Mouse (Mus musculus): ENCODE results near the gene Morn1. TPM values are rescaled to one million over a fixed set of nuclear protein-coding genes. Genes with fewer than 3 reads are reported as not detected.

Gene Morn1
- total RNA-seq, 1 experiment from 2014 or later: 8.6 TPM

GRCm38 (mm10) chr4:155097452-155097851 is 11.1 kb downstream of the Morn1 start:
- ATAC-seq (replicated peaks in 1 of 2; ENCODE audit: insufficient read depth in 1 of 2, low FRiP score in 2 of 2, low TSS enrichment in 1 of 2, low read depth in 1 of 2, poor library complexity in 2 of 2, severe bottlenecking in 2 of 2): no peak

- ATAC-seq (replicated peaks in 1 of 2; ENCODE audit: insufficient read depth in 1 of 2, low FRiP score in 2 of 2, low TSS enrichment in 1 of 2, low read depth in 1 of 2, poor library complexity in 2 of 2, severe bottlenecking in 2 of 2): no peak
Measured at GRCm38 (mm10) chr4:155098572-155098971, 12.2 kb downstream of the Morn1 start.

GRCm38 (mm10) chr4:155107886-155108285 is 21.5 kb downstream of the Morn1 start:
- no peak for ATAC-seq (replicated peaks in 1 of 2; ENCODE audit: insufficient read depth in 1 of 2, low FRiP score in 2 of 2, low TSS enrichment in 1 of 2, low read depth in 1 of 2, poor library complexity in 2 of 2, severe bottlenecking in 2 of 2)

- no peak for ATAC-seq (replicated peaks in 1 of 2; ENCODE audit: insufficient read depth in 1 of 2, low FRiP score in 2 of 2, low TSS enrichment in 1 of 2, low read depth in 1 of 2, poor library complexity in 2 of 2, severe bottlenecking in 2 of 2)
Measured at GRCm38 (mm10) chr4:155109471-155109870, 23.1 kb downstream of the Morn1 start.

- ATAC-seq (replicated peaks in 1 of 2; ENCODE audit: insufficient read depth in 1 of 2, low FRiP score in 2 of 2, low TSS enrichment in 1 of 2, low read depth in 1 of 2, poor library complexity in 2 of 2, severe bottlenecking in 2 of 2): no peak
Measured at GRCm38 (mm10) chr4:155113766-155114410, 27.5 kb downstream of the Morn1 start.

GRCm38 (mm10) chr4:155116607-155117006 is 30.2 kb downstream of the Morn1 start:
- ATAC-seq (replicated peaks in 1 of 2; ENCODE audit: insufficient read depth in 1 of 2, low FRiP score in 2 of 2, low TSS enrichment in 1 of 2, low read depth in 1 of 2, poor library complexity in 2 of 2, severe bottlenecking in 2 of 2): peak; percentile 50 to 66

GRCm38 (mm10) chr4:155117396-155117978 is 31.1 kb downstream of the Morn1 start:
- ATAC-seq (replicated peaks in 1 of 2; ENCODE audit: insufficient read depth in 1 of 2, low FRiP score in 2 of 2, low TSS enrichment in 1 of 2, low read depth in 1 of 2, poor library complexity in 2 of 2, severe bottlenecking in 2 of 2): peak in 1 of 2 experiments; percentile 38; a peak in 1 of 4 replicates

GRCm38 (mm10) chr4:155118278-155118677 is 31.9 kb downstream of the Morn1 start:
- ATAC-seq (replicated peaks in 1 of 2; ENCODE audit: insufficient read depth in 1 of 2, low FRiP score in 2 of 2, low TSS enrichment in 1 of 2, low read depth in 1 of 2, poor library complexity in 2 of 2, severe bottlenecking in 2 of 2): no peak

GRCm38 (mm10) chr4:155120038-155120437 is 33.7 kb downstream of the Morn1 start:
- ATAC-seq (replicated peaks in 1 of 2; ENCODE audit: insufficient read depth in 1 of 2, low FRiP score in 2 of 2, low TSS enrichment in 1 of 2, low read depth in 1 of 2, poor library complexity in 2 of 2, severe bottlenecking in 2 of 2): no peak

- no peak for ATAC-seq (replicated peaks in 1 of 2; ENCODE audit: insufficient read depth in 1 of 2, low FRiP score in 2 of 2, low TSS enrichment in 1 of 2, low read depth in 1 of 2, poor library complexity in 2 of 2, severe bottlenecking in 2 of 2)
Measured at GRCm38 (mm10) chr4:155120583-155120982, 34.2 kb downstream of the Morn1 start.

GRCm38 (mm10) chr4:155121222-155121621 is 34.8 kb downstream of the Morn1 start:
- ATAC-seq (replicated peaks in 1 of 2; ENCODE audit: insufficient read depth in 1 of 2, low FRiP score in 2 of 2, low TSS enrichment in 1 of 2, low read depth in 1 of 2, poor library complexity in 2 of 2, severe bottlenecking in 2 of 2): no peak

GRCm38 (mm10) chr4:155121915-155122443 is 35.6 kb downstream of the Morn1 start:
- no peak for ATAC-seq (replicated peaks in 1 of 2; ENCODE audit: insufficient read depth in 1 of 2, low FRiP score in 2 of 2, low TSS enrichment in 1 of 2, low read depth in 1 of 2, poor library complexity in 2 of 2, severe bottlenecking in 2 of 2)

- no peak for ATAC-seq (replicated peaks in 1 of 2; ENCODE audit: insufficient read depth in 1 of 2, low FRiP score in 2 of 2, low TSS enrichment in 1 of 2, low read depth in 1 of 2, poor library complexity in 2 of 2, severe bottlenecking in 2 of 2)
Measured at GRCm38 (mm10) chr4:155122444-155123040, 36.2 kb downstream of the Morn1 start.

GRCm38 (mm10) chr4:155123868-155124534 is 37.6 kb downstream of the Morn1 start:
- ATAC-seq (replicated peaks in 1 of 2; ENCODE audit: insufficient read depth in 1 of 2, low FRiP score in 2 of 2, low TSS enrichment in 1 of 2, low read depth in 1 of 2, poor library complexity in 2 of 2, severe bottlenecking in 2 of 2): no peak

- ATAC-seq (replicated peaks in 1 of 2; ENCODE audit: insufficient read depth in 1 of 2, low FRiP score in 2 of 2, low TSS enrichment in 1 of 2, low read depth in 1 of 2, poor library complexity in 2 of 2, severe bottlenecking in 2 of 2): no peak
Measured at GRCm38 (mm10) chr4:155125310-155125709, 38.9 kb downstream of the Morn1 start.

- no peak for ATAC-seq (replicated peaks in 1 of 2; ENCODE audit: insufficient read depth in 1 of 2, low FRiP score in 2 of 2, low TSS enrichment in 1 of 2, low read depth in 1 of 2, poor library complexity in 2 of 2, severe bottlenecking in 2 of 2)
Measured at GRCm38 (mm10) chr4:155126194-155126593, 39.8 kb downstream of the Morn1 start.

GRCm38 (mm10) chr4:155126602-155127372 is 40.4 kb downstream of the Morn1 start:
- ATAC-seq (replicated peaks in 1 of 2; ENCODE audit: insufficient read depth in 1 of 2, low FRiP score in 2 of 2, low TSS enrichment in 1 of 2, low read depth in 1 of 2, poor library complexity in 2 of 2, severe bottlenecking in 2 of 2): peak; percentile 86 to 93
